Mouse (Mus musculus): ENCODE data around the gene Hoxb3.
A peak's percentile ranks its signal among the peaks of the same experiment; 100 is the strongest.

Hoxb3 gene

DNA sequence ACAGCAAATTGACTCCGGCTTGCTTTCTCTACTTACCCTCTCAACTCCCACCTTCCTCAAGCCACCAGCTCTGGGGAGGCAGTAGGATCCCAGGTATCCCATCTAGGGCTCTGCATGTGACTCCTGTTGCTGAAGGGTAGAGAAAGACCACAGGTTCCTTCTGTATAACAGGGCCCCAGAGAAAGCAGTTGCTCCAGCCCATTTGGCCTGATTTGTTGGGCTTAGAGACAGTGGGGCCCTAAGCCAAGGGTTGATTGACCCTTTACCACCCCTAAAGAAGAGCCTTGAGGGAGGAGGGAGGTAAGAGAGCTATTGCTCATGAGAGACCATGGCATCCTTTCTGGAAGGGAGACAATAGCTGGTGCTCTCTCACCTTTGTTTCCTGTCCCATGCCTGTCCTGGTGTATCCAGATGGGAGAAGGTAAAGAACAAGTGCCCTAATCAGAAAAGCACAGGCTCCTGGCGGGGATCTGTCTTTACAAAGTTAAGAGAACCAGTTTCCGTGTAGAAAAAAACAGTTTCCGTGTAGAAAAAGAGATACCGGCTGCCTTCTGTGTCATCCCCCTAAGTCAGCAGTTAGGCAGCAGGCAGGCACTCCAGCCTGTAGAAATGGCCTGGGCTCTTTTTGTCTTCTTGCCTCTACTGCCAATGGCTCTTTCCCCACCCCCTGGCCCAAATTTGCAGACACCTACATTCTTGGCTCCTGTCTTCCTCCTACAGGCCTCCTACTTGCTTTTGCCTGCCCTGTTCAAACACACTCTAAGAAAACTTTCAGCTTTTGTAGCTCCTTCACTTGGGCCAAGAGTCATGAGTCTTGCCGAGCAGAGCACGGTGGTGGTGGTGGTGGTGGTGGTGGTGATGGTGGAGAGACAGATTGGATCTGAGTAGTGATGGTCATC is 16.1 kb downstream of the Hoxb3 start:
- no peak for DNase-seq (ENCODE audit: low spot score)

DNA sequence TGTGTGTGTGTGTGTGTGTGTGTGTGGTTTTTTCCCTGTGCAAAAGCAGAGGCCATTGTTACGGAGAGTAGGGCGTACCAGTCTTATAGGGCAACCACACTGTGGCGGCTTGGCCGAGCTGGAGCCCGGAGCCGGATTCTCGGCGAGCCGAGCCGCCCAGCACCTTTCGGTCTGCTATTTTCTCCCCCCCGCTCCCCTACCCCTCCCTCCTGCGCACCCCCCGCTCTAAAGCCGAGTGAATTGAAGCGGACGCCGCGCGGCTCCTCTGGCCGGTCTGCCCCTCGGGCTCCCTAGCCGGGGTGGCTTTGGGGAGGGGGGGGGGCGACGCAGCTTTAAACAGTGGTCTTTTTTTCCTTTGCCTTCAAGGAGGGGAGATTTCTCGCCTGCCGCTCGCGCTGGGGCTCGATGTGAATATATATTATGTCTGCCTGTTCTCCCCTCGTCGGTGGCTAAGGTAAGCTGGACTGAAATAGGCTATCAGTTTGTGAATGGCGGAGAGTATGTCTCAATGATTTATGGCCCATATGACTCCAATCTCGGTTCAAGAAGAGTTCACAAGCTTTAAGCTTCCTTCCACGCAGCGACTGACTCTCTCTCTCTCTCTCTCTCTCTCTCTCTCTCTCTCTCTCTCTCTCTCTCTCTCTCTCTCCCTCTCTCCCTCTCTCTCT is 17.7 kb downstream of the Hoxb3 start:
- DNase-seq (ENCODE audit: low spot score) = no peak

DNA sequence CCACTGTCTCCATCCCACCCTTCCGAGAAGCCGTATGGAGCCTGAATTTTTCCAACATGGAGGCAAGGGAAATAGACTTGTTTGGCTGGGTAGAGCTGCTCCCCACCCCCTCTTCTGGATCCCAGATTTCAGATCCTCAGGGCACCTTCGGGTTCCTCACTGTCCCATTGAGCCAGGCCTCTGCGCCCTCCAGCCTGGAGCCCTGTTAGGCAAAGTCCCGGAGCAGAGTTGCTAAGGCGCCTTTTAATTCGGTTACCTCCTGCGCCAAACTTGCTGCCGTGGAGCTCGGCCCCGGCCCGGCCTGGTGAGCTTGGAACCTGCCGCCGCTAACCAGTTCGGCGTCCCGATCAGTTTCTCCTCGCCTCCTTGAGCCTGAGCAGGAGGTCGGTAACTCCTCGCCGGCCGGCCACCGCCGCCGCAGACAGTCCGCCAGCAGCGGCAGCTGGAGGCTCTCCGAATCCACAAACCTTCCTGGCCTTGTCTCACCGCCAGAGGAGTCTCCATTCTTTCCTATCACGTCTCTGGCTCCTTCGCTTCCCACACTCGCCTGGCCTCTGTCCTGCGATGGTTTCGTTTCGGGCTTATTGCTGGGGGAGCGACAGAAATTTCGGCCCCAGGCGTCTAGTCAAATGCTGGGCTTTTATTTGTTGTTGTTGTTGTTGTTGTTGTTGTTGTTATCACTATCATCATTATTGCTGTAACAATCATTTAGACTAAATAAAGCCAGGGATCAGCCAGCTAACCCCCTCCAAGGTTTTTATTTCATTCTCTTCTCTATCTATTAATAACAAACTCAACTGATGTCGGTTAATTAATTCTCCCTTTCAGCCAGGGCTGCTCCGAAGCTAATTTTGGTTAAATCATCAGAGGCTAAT is 18.8 kb downstream of the Hoxb3 start:
- peak; percentile 51 for DNase-seq (ENCODE audit: low spot score)

DNA sequence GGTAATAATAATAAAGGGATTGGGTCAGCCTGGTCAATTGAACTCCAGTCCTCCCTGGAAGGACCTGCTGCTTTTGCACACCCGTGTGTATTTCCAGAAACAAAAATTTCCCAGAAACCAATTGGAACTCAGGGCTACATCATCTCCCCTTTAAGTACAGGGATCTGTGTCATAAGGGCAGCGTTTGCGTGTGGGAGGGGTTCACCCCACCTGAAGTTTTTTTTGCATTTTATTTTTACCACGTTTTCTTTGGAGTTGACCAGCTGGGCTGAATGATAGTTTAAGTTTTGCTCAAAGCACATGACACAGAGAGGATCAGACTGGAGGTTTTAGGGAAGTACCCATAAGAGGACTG is 19.4 kb downstream of the Hoxb3 start:
- no peak for DNase-seq (ENCODE audit: low spot score)

DNA sequence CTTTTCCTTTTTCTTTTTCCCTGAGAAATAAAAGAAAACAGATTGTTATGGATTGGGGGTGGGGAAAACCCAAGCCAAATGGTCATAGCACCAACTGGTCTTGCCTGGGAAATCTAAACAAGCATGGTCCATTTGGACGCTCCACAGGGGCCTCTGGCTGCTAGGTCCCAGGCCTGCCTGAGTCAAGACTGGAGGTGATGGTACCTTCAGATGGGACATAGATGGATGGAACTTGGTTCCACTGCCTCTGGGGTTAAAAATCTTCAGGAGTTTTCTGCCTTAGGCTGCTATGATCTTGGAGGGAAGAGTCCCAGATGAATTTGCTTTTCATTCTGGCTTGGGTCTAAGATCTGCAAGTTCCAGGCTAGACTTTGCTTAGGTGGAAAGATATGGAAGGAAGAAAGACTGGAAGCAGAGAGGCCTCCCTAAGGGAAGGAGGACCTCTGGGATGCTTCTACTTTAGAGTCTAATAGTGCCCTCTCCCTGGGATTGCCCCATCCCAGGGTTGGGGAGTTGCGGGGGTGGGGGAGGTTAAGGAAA is 20.1 kb downstream of the Hoxb3 start:
- no peak for DNase-seq (ENCODE audit: low spot score)

DNA sequence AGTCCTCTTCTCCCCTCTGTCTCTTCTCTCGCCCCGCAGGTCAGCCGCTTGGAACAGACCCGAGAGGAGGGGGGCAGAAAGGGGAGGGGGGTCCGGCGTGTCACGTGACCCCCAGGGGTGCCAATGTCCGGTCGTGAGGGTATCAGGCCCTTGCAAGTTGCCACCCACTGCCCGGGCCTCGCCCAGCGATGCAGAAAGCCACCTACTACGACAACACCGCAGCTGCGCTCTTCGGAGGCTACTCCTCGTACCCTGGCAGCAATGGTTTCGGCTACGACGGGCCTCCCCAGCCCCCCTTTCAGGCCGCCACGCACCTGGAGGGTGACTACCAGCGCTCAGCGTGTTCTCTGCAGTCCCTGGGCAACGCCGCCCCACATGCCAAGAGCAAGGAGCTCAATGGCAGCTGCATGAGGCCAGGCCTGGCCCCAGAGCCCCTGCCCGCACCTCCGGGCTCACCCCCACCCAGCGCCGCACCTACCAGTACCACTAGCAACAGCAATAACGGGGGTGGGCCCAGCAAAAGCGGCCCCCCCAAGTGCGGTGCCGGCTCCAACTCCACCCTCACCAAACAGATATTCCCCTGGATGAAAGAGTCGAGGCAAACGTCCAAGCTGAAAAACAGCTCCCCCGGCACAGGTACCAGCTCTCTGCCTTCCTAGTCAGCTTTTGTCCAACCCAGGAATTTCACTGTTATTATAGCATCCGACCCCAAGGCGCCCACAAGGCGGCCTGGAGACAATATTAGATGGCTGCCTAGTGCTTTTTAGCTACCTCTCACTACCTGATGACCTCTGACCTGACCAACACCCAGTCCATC is 21.1 kb downstream of the Hoxb3 start:
- DNase-seq (ENCODE audit: low spot score) = no peak

DNA sequence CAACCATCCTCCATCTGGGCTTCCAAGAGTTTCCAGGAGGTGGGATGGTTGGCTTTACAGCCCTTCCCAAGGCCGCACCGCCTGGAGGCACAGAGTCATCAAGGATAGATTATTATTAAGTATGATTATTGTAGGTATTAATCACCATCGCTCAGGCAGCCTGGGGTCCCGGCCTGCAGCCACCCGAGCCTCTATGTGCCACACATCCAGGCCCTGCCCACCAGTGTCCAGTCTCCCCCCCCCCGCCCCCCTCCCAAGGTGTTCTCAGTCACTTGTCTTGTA is 21.7 kb downstream of the Hoxb3 start:
- DNase-seq (ENCODE audit: low spot score) = no peak

DNA sequence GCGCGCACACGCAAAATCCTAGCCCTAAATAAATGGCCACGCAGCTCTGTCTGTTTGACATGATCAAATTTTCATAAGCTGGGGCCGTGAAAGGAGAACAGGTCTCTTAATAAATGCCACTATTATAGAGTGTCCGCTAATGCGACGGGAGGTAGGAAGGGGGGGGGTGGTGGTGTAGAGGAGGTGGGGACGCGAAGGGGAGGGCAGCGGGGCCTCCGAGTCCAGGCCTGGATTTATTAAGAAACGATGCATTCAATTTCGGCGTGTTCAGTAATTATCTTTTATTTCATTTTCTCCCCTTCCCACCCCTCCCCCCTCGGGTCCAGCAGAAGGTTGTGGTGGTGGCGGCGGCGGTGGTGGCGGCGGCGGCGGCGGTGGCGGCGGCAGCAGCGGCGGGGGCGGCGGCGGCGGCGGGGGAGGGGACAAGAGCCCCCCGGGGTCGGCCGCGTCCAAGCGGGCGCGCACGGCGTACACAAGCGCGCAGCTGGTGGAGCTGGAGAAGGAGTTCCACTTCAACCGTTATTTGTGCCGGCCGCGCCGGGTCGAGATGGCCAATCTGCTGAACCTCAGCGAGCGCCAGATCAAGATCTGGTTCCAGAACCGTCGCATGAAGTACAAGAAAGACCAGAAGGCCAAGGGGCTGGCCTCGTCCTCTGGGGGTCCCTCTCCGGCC is 22.2 kb downstream of the Hoxb3 start:
- no peak for DNase-seq (ENCODE audit: low spot score)

DNA sequence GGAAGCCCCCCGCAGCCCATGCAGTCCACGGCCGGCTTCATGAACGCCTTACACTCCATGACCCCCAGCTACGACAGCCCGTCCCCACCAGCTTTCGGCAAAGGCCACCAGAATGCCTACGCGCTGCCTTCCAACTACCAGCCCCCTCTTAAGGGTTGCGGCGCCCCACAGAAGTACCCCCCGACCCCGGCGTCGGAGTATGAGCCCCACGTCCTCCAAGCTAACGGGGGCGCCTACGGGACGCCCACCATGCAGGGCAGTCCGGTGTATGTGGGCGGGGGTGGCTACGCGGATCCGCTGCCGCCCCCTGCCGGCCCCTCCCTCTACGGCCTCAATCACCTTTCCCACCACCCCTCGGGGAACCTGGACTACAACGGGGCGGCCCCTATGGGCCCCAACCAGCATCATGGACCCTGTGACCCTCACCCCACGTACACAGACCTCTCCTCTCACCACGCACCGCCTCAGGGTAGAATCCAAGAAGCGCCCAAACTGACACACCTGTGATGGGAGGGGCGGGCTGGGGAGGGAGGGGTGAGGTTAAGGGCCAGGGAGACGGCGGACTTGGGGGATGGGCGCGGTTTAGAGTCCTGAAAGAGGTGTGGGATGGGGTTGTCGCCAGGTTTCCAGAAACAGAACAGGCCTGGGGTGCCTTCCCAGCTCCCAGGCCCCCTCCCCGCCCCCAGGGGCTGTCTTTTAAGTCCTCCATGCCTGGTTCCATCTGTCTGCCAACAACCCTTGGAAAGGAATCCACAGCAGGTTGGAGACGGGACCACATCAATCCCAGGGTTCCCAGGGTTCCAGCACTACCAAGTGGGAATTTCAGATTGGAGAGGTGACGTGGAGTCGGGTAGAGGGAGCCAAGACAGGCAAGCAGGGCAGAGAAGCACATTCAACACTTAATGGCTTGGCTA is 23.0 kb downstream of the Hoxb3 start:
- no peak for DNase-seq (ENCODE audit: low spot score)

DNA sequence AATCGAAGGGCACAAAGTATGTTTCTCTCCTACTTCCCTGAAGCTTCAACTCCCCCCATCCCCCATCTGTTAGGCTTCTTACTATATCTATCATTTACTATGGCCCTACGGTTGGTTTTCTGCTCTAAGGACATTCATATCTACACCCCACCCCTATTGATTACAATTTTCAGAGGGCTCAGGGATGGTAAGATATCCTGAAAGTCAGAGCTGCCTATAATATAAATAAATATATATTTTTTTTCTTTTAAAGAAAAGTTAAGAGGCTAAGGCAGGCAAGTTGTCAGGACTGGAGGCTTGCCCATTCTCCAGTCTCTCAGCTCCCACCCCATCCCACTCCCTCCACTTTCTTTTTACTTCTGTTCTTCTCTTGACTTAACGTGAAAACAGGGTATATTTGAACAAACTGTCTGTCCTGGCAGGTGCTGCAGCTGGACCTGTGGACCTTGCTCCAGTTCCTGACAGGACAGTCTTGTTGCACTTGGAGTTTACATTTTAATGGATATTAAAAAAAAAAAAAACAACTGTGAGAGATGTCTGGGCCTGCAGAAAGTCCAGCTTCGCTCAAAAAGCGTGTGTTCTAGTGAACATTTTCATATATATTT is 23.9 kb downstream of the Hoxb3 start:
- DNase-seq (ENCODE audit: low spot score) = no peak

DNA sequence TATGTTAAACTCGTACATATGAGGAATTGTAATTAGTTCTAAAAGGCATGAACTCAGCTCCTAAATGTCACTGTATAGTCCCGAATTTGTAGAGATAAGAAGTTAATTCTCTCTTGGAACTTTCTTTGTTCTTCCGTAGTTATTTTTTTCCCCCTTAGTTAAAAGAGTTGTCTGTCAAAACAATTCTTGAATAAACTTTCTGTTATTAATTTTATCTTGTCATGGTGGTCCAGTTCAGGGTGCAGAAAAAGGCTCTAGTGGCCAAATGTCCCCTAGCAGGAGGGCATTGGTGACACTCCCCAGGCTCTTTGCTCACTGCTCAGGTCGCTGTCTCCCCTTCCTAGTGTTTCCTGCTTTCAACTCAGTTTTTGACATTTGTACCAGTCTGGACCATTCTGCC is 24.6 kb downstream of the Hoxb3 start:
- no peak for DNase-seq (ENCODE audit: low spot score)

DNA sequence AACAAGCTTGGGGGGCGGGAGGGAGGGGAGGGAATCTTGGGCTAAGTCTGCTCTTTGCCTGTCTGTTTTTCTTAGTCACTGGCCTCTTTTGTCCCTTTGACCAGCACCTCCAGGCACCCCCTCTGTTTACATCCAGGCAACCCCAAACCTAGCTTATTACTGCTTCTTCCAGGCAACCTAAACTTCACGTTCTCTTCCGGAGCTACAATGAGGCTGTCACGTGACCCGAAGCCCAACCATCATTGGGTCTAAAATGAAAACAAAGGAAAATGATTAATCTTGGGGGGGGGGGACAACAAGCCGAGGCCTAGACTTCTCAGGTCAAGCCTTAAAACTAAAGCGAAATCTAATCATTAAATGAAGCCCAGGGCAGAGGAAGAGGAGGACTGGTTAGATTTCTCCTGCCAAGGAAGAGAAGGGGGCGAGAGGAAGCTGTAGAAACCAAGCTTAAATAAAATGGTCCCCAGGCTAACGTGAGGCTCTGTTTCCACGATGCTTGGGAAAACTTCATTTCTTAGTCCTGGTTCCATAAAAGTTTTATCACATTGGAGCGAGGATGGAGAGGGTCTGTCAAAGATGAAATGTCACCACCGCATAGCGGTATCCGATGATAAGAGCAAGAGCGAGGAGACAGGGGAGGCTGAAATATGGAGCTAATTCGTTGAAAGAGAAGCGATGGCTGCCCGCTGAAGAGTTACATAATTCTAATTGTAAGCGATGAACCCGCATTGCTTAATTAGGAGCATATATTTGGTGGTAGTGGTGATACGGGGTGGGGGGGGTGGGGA is 25.2 kb downstream of the Hoxb3 start:
- DNase-seq (ENCODE audit: low spot score) = no peak

DNA sequence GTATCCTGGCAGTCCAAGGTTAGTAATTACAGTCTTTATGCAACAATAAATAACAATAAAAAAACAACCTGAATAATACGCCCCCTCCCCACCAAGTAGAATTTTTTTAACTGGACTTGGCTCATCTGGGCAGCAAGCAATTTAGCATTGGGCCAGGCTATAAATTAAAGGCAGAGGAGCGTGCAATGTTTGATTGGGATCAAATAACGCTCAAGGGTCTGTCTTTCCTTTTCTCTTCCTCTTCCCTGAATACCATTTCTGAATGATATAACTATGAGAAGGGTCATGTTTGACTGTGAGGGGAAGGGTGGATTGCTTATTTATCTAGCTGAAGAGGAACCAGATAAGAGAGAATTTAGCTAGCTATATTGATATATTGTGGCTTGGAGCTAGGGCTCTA is 25.9 kb downstream of the Hoxb3 start:
- no peak for DNase-seq (ENCODE audit: low spot score)

DNA sequence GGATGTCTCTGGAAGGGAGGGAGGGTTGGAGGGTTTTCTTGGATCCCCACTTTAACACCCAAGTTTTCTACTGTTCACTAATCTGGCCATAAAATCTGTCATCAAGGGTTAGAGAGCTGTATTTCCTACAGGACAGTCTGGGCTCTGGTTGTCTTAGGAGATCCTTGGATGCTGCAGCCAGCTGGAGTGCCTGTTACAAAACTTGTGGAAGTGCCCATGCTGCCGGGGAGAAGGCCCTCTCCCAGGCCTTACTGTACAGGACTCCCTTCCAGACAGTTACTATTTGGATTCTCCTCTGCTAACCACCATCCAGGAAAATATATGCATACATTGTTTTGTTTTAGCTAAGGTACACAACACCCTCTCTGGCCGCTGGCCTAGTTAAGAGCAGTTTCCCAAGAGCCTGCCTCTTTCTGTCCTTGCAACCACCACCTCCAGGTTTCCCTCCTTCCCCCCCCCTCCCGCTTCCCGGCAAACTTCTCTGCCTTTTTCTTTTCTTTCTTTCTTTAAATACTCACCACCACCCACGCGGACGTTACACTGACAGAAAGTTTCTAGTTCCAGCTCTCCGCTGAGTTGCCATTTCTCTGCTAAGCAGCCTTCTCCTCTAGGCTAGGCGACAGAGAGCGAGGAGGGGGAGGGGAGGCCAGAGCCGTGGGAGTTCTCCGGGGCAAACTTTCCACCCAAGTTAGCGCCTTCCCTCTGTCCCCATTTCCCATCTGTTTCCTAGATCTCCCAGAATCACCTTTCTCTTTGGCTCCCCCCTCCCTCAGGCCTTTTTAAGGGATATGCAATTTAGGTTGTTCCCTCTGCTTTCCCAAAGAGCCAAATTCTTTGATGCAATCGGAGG is 26.6 kb downstream of the Hoxb3 start:
- DNase-seq (ENCODE audit: low spot score) = no peak

DNA sequence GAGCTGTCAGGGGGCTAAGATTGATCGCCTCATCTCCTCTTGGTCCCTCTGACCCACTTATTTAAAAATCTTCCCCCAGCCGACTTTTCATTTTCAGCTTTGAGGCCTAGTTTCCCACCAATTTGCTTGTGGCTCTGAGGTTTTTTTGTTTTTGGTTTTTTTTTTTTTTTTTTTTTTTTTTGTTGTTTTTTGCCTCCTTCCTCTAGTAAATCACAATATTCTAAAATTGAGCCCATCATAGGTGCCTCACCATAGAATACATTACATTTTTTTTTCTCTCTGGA is 27.2 kb downstream of the Hoxb3 start, which contains the start of gene Hoxb2:
TSS of gene Hoxb2 (plus strand) at position 185 of the 284 bp plus-strand sequence.
- DNase-seq (ENCODE audit: low spot score) = no peak

DNA sequence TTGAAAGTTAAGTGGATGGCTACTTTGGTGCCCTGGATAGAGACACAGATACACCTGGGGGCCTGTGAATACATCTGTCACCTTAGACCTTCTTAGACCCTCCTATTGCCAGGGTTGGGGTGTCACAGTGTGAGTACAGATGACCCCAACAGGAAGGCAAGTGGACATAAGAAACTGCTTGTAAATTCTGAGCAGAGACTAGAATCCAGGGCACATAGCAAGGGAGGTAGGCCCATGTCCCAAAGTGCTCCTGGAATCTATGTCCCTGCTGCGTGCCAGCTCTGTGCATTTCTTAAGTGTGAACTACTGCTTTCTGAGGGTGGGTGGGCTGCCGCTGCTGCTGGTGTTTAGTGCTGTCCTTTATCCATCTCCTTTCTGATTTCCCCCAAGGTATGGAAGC is 27.7 kb downstream of the Hoxb3 start:
- no peak for DNase-seq (ENCODE audit: low spot score)

DNA sequence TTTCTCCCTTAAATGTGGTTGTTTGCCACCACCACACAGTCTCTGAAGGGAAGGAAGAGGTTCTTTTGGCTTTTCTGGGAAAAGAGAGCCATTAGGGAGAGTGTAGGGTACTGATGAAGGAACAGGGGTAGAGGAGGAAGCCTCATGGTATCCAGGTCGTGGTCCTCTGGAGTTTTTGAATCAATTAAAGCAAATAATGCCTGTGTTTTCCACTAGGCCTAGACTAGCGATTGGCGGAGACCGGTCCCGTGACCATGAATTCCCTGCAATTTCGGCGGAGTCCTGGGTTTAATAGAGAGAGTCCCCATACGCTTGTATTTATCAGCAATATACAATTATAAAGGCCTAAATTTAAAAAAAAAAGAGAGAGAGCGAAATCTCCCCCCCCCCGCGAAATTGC is 28.2 kb downstream of the Hoxb3 start:
- DNase-seq (ENCODE audit: low spot score) = no peak

DNA sequence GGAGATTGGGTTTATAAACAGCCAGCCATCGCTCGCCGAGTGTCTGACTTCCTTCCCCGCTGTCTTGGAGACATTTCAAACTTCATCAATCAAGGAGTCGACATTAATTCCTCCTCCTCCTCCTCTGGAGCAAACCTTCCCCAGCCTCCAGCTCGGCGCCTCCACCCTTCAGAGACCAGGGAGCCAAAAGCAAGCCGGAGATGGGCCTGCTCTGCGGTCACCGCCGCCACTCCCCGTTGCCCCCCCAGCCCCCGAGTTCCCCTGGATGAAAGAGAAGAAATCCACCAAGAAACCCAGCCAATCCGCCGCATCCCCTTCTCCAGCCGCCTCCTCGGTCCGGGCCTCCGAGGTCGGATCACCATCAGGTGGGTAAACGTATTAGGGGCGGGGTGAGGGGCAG is 28.7 kb downstream of the Hoxb3 start:
- no peak for DNase-seq (ENCODE audit: low spot score)

All from ovary, postnatal 36 days (tissue).